Mouse (Mus musculus) liver, embryonic 16.5 days (tissue): ENCODE data around the gene Wdr13. TPM values are rescaled to one million over a fixed set of nuclear protein-coding genes. Genes with fewer than 3 reads are reported as not detected.
"Not testable (repeated sequence)": the region's sequence is repeated elsewhere in the genome, so short reads cannot be mapped to it uniquely, and the experiment has no call there.

Experiments used
- ATAC-seq: fragments of 200-750 bp; cut with Nextera tagmentation; 2 replicates; pipeline ENCODE4 v1.8.0; 2017; ENCODE audit warnings: low read depth, mild to moderate bottlenecking, moderate number of reproducible peaks, moderate library complexity
- H3K27ac ChIP-seq: fragments of 300-500 bp; sonication (generic); 2 replicates; pipeline ENCODE4 v1.5.1; 2014; ENCODE audit warnings: mild to moderate bottlenecking, low read length
- H3K27me3 ChIP-seq: fragments of 300-500 bp; sonication (generic); 2 replicates; pipeline ENCODE4 v1.6.1; 2014; ENCODE audit warnings: low read depth, low read length, mixed read lengths; ENCODE audit not compliant: control insufficient read depth, insufficient read depth
- H3K36me3 ChIP-seq: fragments of 300-500 bp; sonication (generic); 2 replicates; pipeline ENCODE4 v1.6.1; 2014; ENCODE audit warnings: mild to moderate bottlenecking; ENCODE audit not compliant: control insufficient read depth, insufficient read depth
- H3K4me1 ChIP-seq: fragments of 300-500 bp; sonication (generic); 2 replicates; pipeline ENCODE4 v1.6.1; 2014; ENCODE audit warnings: low read depth, low read length, mixed read lengths; ENCODE audit not compliant: control insufficient read depth
- H3K4me2 ChIP-seq: fragments of 300-500 bp; sonication (generic); 2 replicates; pipeline ENCODE4 v1.6.1; 2014; ENCODE audit warnings: low read depth, low read length, mixed read lengths
- H3K4me3 ChIP-seq: fragments of 300-500 bp; sonication (generic); 2 replicates; pipeline ENCODE4 v1.5.1; 2014; ENCODE audit warnings: low read depth, mild to moderate bottlenecking, low read length
- H3K9ac ChIP-seq: fragments of 300-500 bp; sonication (generic); 2 replicates; pipeline ENCODE4 v1.6.1; 2014; ENCODE audit warnings: low read depth, low read length
- H3K9me3 ChIP-seq: fragments of 300-500 bp; sonication (generic); replicated peaks from 2 replicates; pipeline ENCODE4 v1.6.1; 2016; ENCODE audit warnings: low read length; ENCODE audit not compliant: control insufficient read depth
- WGBS: fragments of 180-500 bp; shearing (Covaris S2); extraction: QIAGEN DNeasy Blood & Tissue Kit; methylation state at CpG from one replicate; pipeline ENCODE4 v1.1.7; 2014; ENCODE audit not compliant: insufficient replicate concordance; 5-methylcytosine and 5-hydroxymethylcytosine counted together
- polyA plus RNA-seq: library from polyadenylated mRNA; unstranded; fragments of >200 nt; fragmentation: Nextera tagmentation; extraction: Ambion mirVana; gene quantifications from 2 replicates; pipeline ENCODE4 v1.2.1, GENCODE M21; 2015

Gene Wdr13
- polyA plus RNA-seq, 1 experiment from 2014 or later = 6.5 TPM

DNA sequence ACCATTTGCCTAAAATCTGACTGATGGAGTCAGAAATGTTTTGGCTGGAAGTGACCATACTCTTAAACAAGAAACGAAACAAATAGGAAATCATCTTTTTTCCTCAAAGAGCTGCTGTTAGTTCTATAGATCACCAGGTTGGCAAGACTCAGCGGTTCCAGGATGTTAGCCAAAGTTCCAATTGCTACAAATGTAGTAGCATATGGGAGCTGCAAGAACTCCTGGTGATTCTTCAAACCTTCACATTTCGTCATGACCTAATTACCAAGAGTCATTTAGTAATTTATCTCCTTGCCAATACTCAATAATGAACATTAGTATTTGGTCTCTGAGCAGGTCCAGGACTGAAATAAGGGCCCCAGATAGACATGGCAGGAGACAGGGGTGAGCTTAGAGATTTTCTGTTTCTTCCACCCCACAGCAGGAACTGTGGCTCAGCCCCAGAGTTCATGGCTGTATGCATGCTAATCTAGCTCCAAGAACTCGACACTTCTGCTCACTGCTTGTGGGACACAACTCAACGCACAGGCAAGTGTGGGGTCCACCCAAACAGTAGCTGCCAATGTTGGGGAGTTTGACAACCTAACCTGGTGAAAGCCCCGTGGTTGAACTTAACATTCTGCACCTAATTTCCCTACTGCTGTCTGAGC, 8.7 kb downstream of the Wdr13 start:
- no peaks in the 10 kb centered on the region for H3K27me3 ChIP-seq
- no peak overlapping the region for H3K4me2 ChIP-seq
- H3K4me1 ChIP-seq = no peaks in the 10 kb centered on the region
- ATAC-seq = no peak
- 60% methylated on average over 6 of the region's 6 CpGs for WGBS
- no peak overlapping the region for H3K27ac ChIP-seq
- no peaks in the 10 kb centered on the region for H3K9me3 ChIP-seq
- H3K9ac ChIP-seq = no peak overlapping the region
- no peaks in the 10 kb centered on the region for H3K36me3 ChIP-seq
- H3K4me3 ChIP-seq = no peak overlapping the region

GRCm38 (mm10) chrX:8117264-8117663, 15.4 kb downstream of the Wdr13 start:
- Histone ChIP-seq H3K9ac (no peak overlapping the region), H3K36me3 (no peaks in the 10 kb centered on the region), H3K4me1 (no peaks in the 10 kb centered on the region), H3K9me3 (no peaks in the 10 kb centered on the region), H3K27ac (no peak overlapping the region), H3K27me3 (no peaks in the 10 kb centered on the region), H3K4me3 (no peak overlapping the region), H3K4me2 (no peak overlapping the region)
- no peak for ATAC-seq

DNA sequence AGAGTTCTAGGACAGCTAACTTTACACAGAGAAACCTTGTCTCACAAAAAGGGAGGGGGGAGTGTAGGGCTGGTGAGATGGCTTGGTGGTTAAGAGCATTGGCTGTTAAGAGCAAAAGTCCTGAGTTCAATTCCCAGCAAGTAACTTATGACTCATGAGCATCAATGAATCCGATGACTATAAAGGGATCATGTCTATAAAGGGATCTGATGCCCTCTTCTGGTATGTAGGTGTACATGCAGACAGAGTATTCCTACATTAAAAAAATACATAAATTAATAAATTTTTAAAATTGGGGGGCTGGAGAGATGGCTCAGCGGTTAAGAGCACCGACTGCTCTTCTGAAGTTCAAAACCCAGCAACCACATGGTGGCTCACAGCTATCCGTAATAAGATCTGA, 17.4 kb downstream of the Wdr13 start:
- no peaks in the 10 kb centered on the region for H3K27me3 ChIP-seq
- H3K9ac ChIP-seq = no peak overlapping the region
- H3K4me3 ChIP-seq = no peak overlapping the region
- no peaks in the 10 kb centered on the region for H3K9me3 ChIP-seq
- WGBS = 58% methylated on average over 4 of the region's 4 CpGs
- ATAC-seq = no peak
- no peak overlapping the region for H3K27ac ChIP-seq
- no peak overlapping the region for H3K4me2 ChIP-seq
- no peaks in the 10 kb centered on the region for H3K36me3 ChIP-seq
- H3K4me1 ChIP-seq = no peaks in the 10 kb centered on the region

- WGBS = 75% methylated on average over 3 of the region's 3 CpGs
- Histone ChIP-seq H3K4me3 (no peak overlapping the region), H3K27ac (no peak overlapping the region), H3K9ac (no peak overlapping the region), H3K27me3 (no peaks in the 10 kb centered on the region), H3K9me3 (no peaks in the 10 kb centered on the region), H3K36me3 (no peaks in the 10 kb centered on the region), H3K4me2 (no peak overlapping the region), H3K4me1 (peaks cover 12% of the 10 kb centered on the region)
- no peak for ATAC-seq
Measured at GRCm38 (mm10) chrX:8105019-8105418, 27.7 kb downstream of the Wdr13 start.

DNA sequence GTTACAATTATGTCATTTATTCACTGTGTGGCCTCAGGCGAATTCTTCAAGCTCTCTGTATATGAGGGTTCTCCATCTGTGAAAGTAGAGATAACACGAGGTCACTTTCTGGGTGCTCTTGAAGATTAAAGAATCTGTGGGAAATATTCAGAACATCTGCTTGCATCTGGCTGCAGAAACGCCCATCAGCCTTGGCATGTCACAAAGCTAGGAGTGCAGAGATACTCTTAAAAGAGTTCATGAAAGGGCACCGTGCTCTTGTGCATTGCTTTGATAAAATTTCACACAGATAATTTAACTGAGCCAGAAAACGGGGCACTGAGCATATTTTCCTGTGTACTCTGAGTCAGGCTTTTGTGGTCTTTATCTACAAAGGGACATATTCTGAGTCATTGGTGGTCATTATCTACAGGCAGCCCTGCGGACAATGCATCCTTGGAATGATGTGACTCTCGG, 30.5 kb downstream of the Wdr13 start:
- Histone ChIP-seq H3K9me3 (no peaks in the 10 kb centered on the region), H3K4me3 (no peak overlapping the region), H3K9ac (no peak overlapping the region), H3K36me3 (no peaks in the 10 kb centered on the region), H3K4me2 (peak overlapping the region; percentile 24), H3K27ac (peak overlapping the region; percentile 41), H3K4me1 (peaks cover 17% of the 10 kb centered on the region), H3K27me3 (no peaks in the 10 kb centered on the region)
- 28% methylated on average over 7 of the region's 7 CpGs for WGBS
- peak; percentile 88 for ATAC-seq

DNA sequence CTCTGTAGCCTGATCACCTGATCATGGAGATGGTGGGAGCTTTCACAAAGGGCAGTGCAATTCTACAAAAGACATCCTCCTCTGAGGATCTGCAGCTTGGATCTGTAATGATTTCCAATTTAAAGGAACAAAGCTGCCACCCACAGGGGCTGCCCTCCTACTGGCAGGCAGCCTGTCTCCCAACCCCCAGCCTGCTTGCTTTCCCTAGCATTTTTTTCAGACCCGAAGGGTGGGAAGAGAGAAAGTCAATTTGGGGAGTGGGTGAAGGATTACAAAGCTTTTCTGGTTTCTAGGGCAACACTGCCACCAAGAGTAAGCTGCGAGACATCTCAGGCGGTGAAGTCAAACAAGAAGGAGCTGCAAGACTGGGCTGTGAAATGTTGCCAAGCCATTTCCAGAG, 31.7 kb downstream of the Wdr13 start:
- Histone ChIP-seq H3K9ac (no peak overlapping the region), H3K4me3 (no peak overlapping the region), H3K9me3 (no peaks in the 10 kb centered on the region), H3K27ac (no peak overlapping the region), H3K27me3 (no peaks in the 10 kb centered on the region), H3K36me3 (no peaks in the 10 kb centered on the region), H3K4me2 (no peak overlapping the region), H3K4me1 (peaks cover 17% of the 10 kb centered on the region)
- 37% methylated on average over 3 of the region's 3 CpGs for WGBS
- ATAC-seq = no peak

DNA sequence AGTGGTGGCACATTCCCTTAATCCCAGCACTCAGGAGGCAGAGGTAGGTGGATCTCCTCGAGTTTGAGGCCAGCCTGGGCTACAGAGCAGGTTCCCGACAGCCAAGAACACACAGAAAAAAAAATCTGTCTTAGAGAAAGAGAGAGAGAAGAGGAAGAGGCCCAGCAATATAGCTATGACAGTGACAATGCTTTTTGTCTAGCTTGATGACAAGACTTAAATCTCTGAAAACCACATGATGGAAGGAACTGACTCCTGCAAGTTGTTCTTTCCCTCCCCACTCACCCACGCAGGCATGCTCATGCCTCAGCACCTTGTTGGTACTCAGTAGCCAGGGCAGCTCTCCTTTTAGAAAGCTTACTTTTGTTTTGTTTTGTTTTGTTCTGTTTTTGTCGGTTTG, 33.3 kb downstream of the Wdr13 start:
- 23% methylated on average over 4 of the region's 4 CpGs for WGBS
- Histone ChIP-seq H3K27me3 (no peaks in the 10 kb centered on the region), H3K4me3 (no peak overlapping the region), H3K4me2 (no peak overlapping the region), H3K36me3 (no peaks in the 10 kb centered on the region), H3K4me1 (peaks cover 21% of the 10 kb centered on the region), H3K9ac (no peak overlapping the region), H3K9me3 (no peaks in the 10 kb centered on the region), H3K27ac (no peak overlapping the region)
- no peak for ATAC-seq

DNA sequence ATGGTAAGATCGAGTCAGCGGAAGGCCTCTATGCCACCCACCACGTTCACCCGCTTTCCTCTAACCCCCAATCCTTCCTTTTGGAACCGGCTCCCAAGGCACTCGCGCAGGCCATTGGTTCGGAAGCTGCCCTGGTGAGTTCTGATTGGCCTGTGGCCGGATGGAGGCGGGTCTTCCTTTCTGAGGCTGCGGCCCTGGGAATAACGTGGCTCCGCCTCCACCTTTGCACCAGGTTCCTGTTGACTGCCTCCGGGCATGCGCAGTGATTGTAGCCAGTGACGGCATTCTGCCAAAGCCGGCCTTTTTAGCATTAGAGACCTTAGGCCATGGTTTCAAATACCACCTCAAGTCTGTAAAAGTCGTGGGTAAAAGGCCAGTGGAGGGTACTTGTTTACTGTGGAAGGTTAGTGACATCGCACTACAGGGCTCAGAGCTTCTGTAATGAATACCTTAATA, 35.9 kb downstream of the Wdr13 start:
- no peaks in the 10 kb centered on the region for H3K27me3 ChIP-seq
- H3K4me2 ChIP-seq = peak overlapping the region; percentile 49
- no peaks in the 10 kb centered on the region for H3K36me3 ChIP-seq
- H3K4me1 ChIP-seq = peaks cover 18% of the 10 kb centered on the region
- H3K9ac ChIP-seq = peak overlapping the region; percentile 30
- peak overlapping the region; percentile 46 for H3K4me3 ChIP-seq
- peak overlapping the region; percentile 68 for H3K27ac ChIP-seq
- peak; percentile 95 for ATAC-seq
- 16% methylated on average over 19 of the region's 19 CpGs for WGBS
- H3K9me3 ChIP-seq = no peaks in the 10 kb centered on the region

DNA sequence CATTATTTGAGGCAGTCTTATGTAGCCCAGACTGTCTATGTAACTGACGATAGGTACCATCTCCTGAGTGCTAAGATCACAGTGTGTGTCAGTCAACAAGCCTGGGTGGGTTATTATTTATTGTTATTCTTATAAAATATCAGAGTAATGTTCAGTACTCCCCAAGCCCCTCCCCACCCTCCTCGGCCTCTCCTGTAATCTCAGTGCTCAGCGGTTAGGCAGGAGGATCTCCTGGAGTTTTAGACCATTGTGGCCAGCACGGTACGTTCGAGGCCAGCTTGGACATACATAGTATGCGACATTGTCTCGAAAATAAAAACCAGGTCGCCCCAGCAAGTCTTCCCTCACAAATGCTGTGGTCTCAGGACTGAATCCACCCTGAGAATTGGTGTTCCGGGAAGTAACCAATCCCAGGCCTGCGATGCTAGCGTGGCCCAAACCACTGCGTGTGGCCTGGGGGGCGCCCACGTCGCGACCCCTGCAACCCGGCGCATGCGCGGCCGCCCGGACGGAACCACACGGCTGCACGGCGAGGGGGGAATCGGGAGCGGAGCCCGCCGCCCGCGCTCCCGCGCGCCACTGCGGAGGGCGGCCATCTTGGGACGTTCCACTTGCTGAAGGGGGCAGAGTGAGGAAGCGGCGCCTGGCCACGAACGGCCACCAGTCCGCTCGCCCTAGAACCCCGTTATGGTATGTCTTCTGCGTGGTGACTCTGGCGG, 36.5 kb downstream of the Wdr13 start:
- not testable (repeated sequence) for H3K9me3 ChIP-seq, H3K36me3 ChIP-seq, H3K27me3 ChIP-seq
- peak overlapping the region; percentile 39; the same call in 1 of the 2 replicates for H3K9ac ChIP-seq
- H3K27ac ChIP-seq = peak overlapping the region; percentile 50
- H3K4me2 ChIP-seq = peak overlapping the region; percentile 55
- H3K4me1 ChIP-seq = peaks cover 12% of the 10 kb centered on the region
- 17% methylated on average over 20 of the region's 48 CpGs for WGBS
- ATAC-seq = peak; percentile 88
- peak overlapping the region; percentile 48 for H3K4me3 ChIP-seq
